Mouse (Mus musculus): Measurements from ENCODE around the gene Cdsn. TPM values are rescaled to one million over a fixed set of nuclear protein-coding genes. Genes with fewer than 3 reads are reported as not detected.
"Not testable (repeated sequence)": the region's sequence is repeated elsewhere in the genome, so short reads cannot be mapped to it uniquely, and the experiment has no call there.

The Cdsn gene
- 0.22 and 0.25 TPM in 2 replicates for polyA plus RNA-seq (2014; fragmentation: Nextera tagmentation; extraction: Ambion mirVana)

GRCm38 (mm10) chr17:35551881-35552414 is at the start of gene Cdsn:
Gene Cdsn, plus strand, starts transcription at chr17:35552128.
- no peak for ATAC-seq (ENCODE audit: low FRiP score)
- H3K27ac ChIP-seq = no peak within 1 kb of the TSS
- no peak for DNase-seq (ENCODE audit: low spot score)

GRCm38 (mm10) chr17:35502226-35502625 is 49.7 kb upstream of the Cdsn start:
- H3K9ac ChIP-seq = no peak overlapping the region
- no peaks in the 10 kb centered on the region for H3K4me1 ChIP-seq (replicated peaks; ENCODE audit: control insufficient read depth, insufficient read depth, low read length)
- DNase-seq (ENCODE audit: low spot score) (no peak), ATAC-seq (ENCODE audit: low FRiP score) (no peak)
- H3K27me3 ChIP-seq (ENCODE audit: control insufficient read depth, insufficient read depth, low read length) = peaks cover 24% of the 10 kb centered on the region
- no peak overlapping the region for H3K27ac ChIP-seq
- no peaks in the 10 kb centered on the region for H3K9me3 ChIP-seq (ENCODE audit: control insufficient read depth, low read length)
- H3K36me3 ChIP-seq (replicated peaks; ENCODE audit: control insufficient read depth, insufficient read depth) = no peaks in the 10 kb centered on the region
- WGBS = 5% methylated on average over 6 of the region's 6 CpGs
- H3K4me3 ChIP-seq (replicated peaks; ENCODE audit: low read length) = no peak overlapping the region
- no peak overlapping the region for H3K4me2 ChIP-seq (replicated peaks)

More at GRCm38 (mm10) chr17:35551881-35552414, at the start of gene Cdsn:
- Histone ChIP-seq H3K4me1 (replicated peaks; ENCODE audit: control insufficient read depth, insufficient read depth, low read length) (no peaks in the 10 kb centered on the region), H3K4me3 (replicated peaks; ENCODE audit: low read length) (no peak within 1 kb of the TSS), H3K27me3 (ENCODE audit: control insufficient read depth, insufficient read depth, low read length) (no peaks in the 10 kb centered on the region), H3K9me3 (ENCODE audit: control insufficient read depth, low read length) (no peaks in the 10 kb centered on the region), H3K36me3 (replicated peaks; ENCODE audit: control insufficient read depth, insufficient read depth) (no peaks in the 10 kb centered on the region), H3K9ac (no peak within 1 kb of the TSS), H3K4me2 (replicated peaks) (no peak within 1 kb of the TSS)
- 74% methylated on average over 10 of the region's 10 CpGs for WGBS

GRCm38 (mm10) chr17:35502762-35503161 is 49.2 kb upstream of the Cdsn start:
- Histone ChIP-seq H3K4me2 (replicated peaks) (no peak overlapping the region), H3K4me3 (replicated peaks; ENCODE audit: low read length) (no peak overlapping the region), H3K36me3 (replicated peaks; ENCODE audit: control insufficient read depth, insufficient read depth) (no peaks in the 10 kb centered on the region), H3K27me3 (ENCODE audit: control insufficient read depth, insufficient read depth, low read length) (peaks cover 28% of the 10 kb centered on the region), H3K4me1 (replicated peaks; ENCODE audit: control insufficient read depth, insufficient read depth, low read length) (no peaks in the 10 kb centered on the region), H3K27ac (no peak overlapping the region), H3K9me3 (ENCODE audit: control insufficient read depth, low read length) (no peaks in the 10 kb centered on the region), H3K9ac (no peak overlapping the region)
- no peak for ATAC-seq (ENCODE audit: low FRiP score)
- whole genome bisulfite sequencing = 43% methylated on average over 5 of the region's 5 CpGs
- DNase-seq (ENCODE audit: low spot score) = no peak

- H3K27ac ChIP-seq = no peak overlapping the region
- H3K4me1 ChIP-seq (replicated peaks; ENCODE audit: control insufficient read depth, insufficient read depth, low read length) = no peaks in the 10 kb centered on the region
- DNase-seq (ENCODE audit: low spot score) = no peak
- no peak for ATAC-seq (ENCODE audit: low FRiP score)
- no peak overlapping the region for H3K9ac ChIP-seq
- H3K36me3 ChIP-seq (replicated peaks; ENCODE audit: control insufficient read depth, insufficient read depth) = no peaks in the 10 kb centered on the region
- 12% methylated on average over 5 of the region's 5 CpGs for WGBS
- no peak overlapping the region for H3K4me3 ChIP-seq (replicated peaks; ENCODE audit: low read length)
- no peaks in the 10 kb centered on the region for H3K9me3 ChIP-seq (ENCODE audit: control insufficient read depth, low read length)
- no peak overlapping the region for H3K4me2 ChIP-seq (replicated peaks)
- H3K27me3 ChIP-seq (ENCODE audit: control insufficient read depth, insufficient read depth, low read length) = peaks cover 28% of the 10 kb centered on the region
These were observed 48.1 kb upstream of the Cdsn start for GRCm38 (mm10) chr17:35503849-35504248.

- no peak overlapping the region for H3K27ac ChIP-seq
These were observed 47.1 kb upstream of the Cdsn start for GRCm38 (mm10) chr17:35504628-35505481.

GRCm38 (mm10) chr17:35505776-35506175 is 46.2 kb upstream of the Cdsn start, which contains the start of gene Pou5f1:
Gene Pou5f1, plus strand, starts transcription at chr17:35506018.
- ATAC-seq (ENCODE audit: low FRiP score) (no peak), DNase-seq (ENCODE audit: low spot score) (no peak)
- Histone ChIP-seq H3K4me2 (replicated peaks) (no peak within 1 kb of the TSS), H3K4me1 (replicated peaks; ENCODE audit: control insufficient read depth, insufficient read depth, low read length) (no peaks in the 10 kb centered on the region), H3K27ac (no peak within 1 kb of the TSS), H3K36me3 (replicated peaks; ENCODE audit: control insufficient read depth, insufficient read depth) (no peaks in the 10 kb centered on the region), H3K9ac (no peak within 1 kb of the TSS), H3K4me3 (replicated peaks; ENCODE audit: low read length) (no peak within 1 kb of the TSS), H3K27me3 (ENCODE audit: control insufficient read depth, insufficient read depth, low read length) (peaks cover 28% of the 10 kb centered on the region), H3K9me3 (ENCODE audit: control insufficient read depth, low read length) (no peaks in the 10 kb centered on the region)
- WGBS = 33% methylated on average over 13 of the region's 13 CpGs

More at GRCm38 (mm10) chr17:35504628-35505481, 47.1 kb upstream of the Cdsn start:
- Histone ChIP-seq H3K4me1 (replicated peaks; ENCODE audit: control insufficient read depth, insufficient read depth, low read length) (no peaks in the 10 kb centered on the region), H3K9ac (no peak overlapping the region), H3K4me2 (replicated peaks) (no peak overlapping the region), H3K4me3 (replicated peaks; ENCODE audit: low read length) (no peak overlapping the region), H3K9me3 (ENCODE audit: control insufficient read depth, low read length) (no peaks in the 10 kb centered on the region), H3K27me3 (ENCODE audit: control insufficient read depth, insufficient read depth, low read length) (peaks cover 28% of the 10 kb centered on the region), H3K36me3 (replicated peaks; ENCODE audit: control insufficient read depth, insufficient read depth) (no peaks in the 10 kb centered on the region)
- WGBS = 20% methylated on average over 8 of the region's 8 CpGs
- ATAC-seq (ENCODE audit: low FRiP score) = no peak
- no peak for DNase-seq (ENCODE audit: low spot score)

GRCm38 (mm10) chr17:35506881-35507280 is 45.0 kb upstream of the Cdsn start:
- Histone ChIP-seq H3K9me3 (ENCODE audit: control insufficient read depth, low read length) (no peaks in the 10 kb centered on the region), H3K4me1 (replicated peaks; ENCODE audit: control insufficient read depth, insufficient read depth, low read length) (no peaks in the 10 kb centered on the region), H3K9ac (no peak overlapping the region), H3K27me3 (ENCODE audit: control insufficient read depth, insufficient read depth, low read length) (peaks cover 28% of the 10 kb centered on the region), H3K27ac (no peak overlapping the region), H3K36me3 (replicated peaks; ENCODE audit: control insufficient read depth, insufficient read depth) (no peaks in the 10 kb centered on the region), H3K4me3 (replicated peaks; ENCODE audit: low read length) (no peak overlapping the region), H3K4me2 (replicated peaks) (no peak overlapping the region)
- 18% methylated on average over 10 of the region's 10 CpGs for WGBS
- DNase-seq (ENCODE audit: low spot score) = no peak
- ATAC-seq (ENCODE audit: low FRiP score) = no peak

- H3K4me2 ChIP-seq (replicated peaks) = no peak overlapping the region
- H3K9me3 ChIP-seq (ENCODE audit: control insufficient read depth, low read length) = no peaks in the 10 kb centered on the region
- no peak overlapping the region for H3K9ac ChIP-seq
- no peak for DNase-seq (ENCODE audit: low spot score)
- no peak overlapping the region for H3K27ac ChIP-seq
- no peak overlapping the region for H3K4me3 ChIP-seq (replicated peaks; ENCODE audit: low read length)
- H3K27me3 ChIP-seq (ENCODE audit: control insufficient read depth, insufficient read depth, low read length) = peaks cover 28% of the 10 kb centered on the region
- H3K36me3 ChIP-seq (replicated peaks; ENCODE audit: control insufficient read depth, insufficient read depth) = no peaks in the 10 kb centered on the region
- WGBS = 27% methylated on average over 13 of the region's 13 CpGs
- ATAC-seq (ENCODE audit: low FRiP score) = no peak
- H3K4me1 ChIP-seq (replicated peaks; ENCODE audit: control insufficient read depth, insufficient read depth, low read length) = no peaks in the 10 kb centered on the region
These were observed 44.2 kb upstream of the Cdsn start for GRCm38 (mm10) chr17:35507556-35508260.

- H3K36me3 ChIP-seq (replicated peaks; ENCODE audit: control insufficient read depth, insufficient read depth); H3K4me3 ChIP-seq (replicated peaks; ENCODE audit: low read length); ATAC-seq (ENCODE audit: low FRiP score); H3K4me2 ChIP-seq (replicated peaks); H3K4me1 ChIP-seq (replicated peaks; ENCODE audit: control insufficient read depth, insufficient read depth, low read length); DNase-seq (ENCODE audit: low spot score); H3K27ac ChIP-seq; H3K9me3 ChIP-seq (ENCODE audit: control insufficient read depth, low read length); H3K9ac ChIP-seq: not testable (repeated sequence)
- WGBS = 58% methylated on average over 5 of the region's 5 CpGs
- peaks cover 28% of the 10 kb centered on the region for H3K27me3 ChIP-seq (ENCODE audit: control insufficient read depth, insufficient read depth, low read length)
These were observed 43.6 kb upstream of the Cdsn start for GRCm38 (mm10) chr17:35508279-35508678.
